Mouse (Mus musculus) CH12.LX (cell line): ENCODE measurements around the gene Slc2a2. TPM values are rescaled to one million over a fixed set of nuclear protein-coding genes. Genes with fewer than 3 reads are reported as not detected.

Experiments used
- DNase-seq: peaks from one replicate; pipeline ENCODE4 v3.0.0-alpha.2; 2013; ENCODE audit errors: extremely low read depth
- H3K27ac ChIP-seq: 2 replicates; pipeline ENCODE4 v1.5.1; 2012; ENCODE audit warnings: low read depth, mild to moderate bottlenecking, control low read depth, moderate library complexity; ENCODE audit not compliant: insufficient read depth
- H3K27me3 ChIP-seq: replicated peaks from 2 replicates; pipeline ENCODE3; 2012; ENCODE audit warnings: inconsistent platforms
- H3K36me3 ChIP-seq, 2 experiments: replicated peaks in 1 of 2; 2 replicates each; pipeline versions ENCODE3 to v1.6.1; 2012; ENCODE audit warnings: inconsistent platforms in 1 of 2, low read length in 1 of 2, mild to moderate bottlenecking in 1 of 2, mixed read lengths in 1 of 2, moderate library complexity in 1 of 2; ENCODE audit not compliant: control insufficient read depth in 1 of 2, insufficient read depth in 1 of 2
- H3K4me1 ChIP-seq, 2 experiments: 2 replicates each; pipeline ENCODE4 v1.6.1; 2012; ENCODE audit warnings: inconsistent platforms in 1 of 2, moderate library complexity in 1 of 2; ENCODE audit not compliant: insufficient read depth in 2 of 2, control insufficient read depth in 1 of 2
- H3K4me2 ChIP-seq: 2 replicates; pipeline ENCODE4 v1.6.1; 2012; ENCODE audit warnings: low read depth, mild to moderate bottlenecking, control low read depth; ENCODE audit not compliant: poor library complexity, insufficient read depth, severe bottlenecking
- H3K4me3 ChIP-seq, 3 experiments: fragments of 150-350 bp in 1 of 3; sonication (generic) in 1 of 3; replicated peaks in 1 of 3; 2 replicates each; pipeline versions ENCODE3 to v1.5.1; 2011 to 2012; ENCODE audit warnings: low read depth in 2 of 3, low read length in 2 of 3, mild to moderate bottlenecking in 2 of 3, moderate library complexity in 2 of 3, control low read depth in 1 of 3, improper control_type of control experiment in 1 of 3, inconsistent platforms in 1 of 3, mixed read lengths in 1 of 3; ENCODE audit not compliant: poor library complexity in 1 of 3
- H3K79me2 ChIP-seq: replicated peaks from 2 replicates; pipeline ENCODE4 v1.6.1; 2012; ENCODE audit warnings: mild to moderate bottlenecking, moderate library complexity; ENCODE audit not compliant: control insufficient read depth, poor library complexity, insufficient read depth, severe bottlenecking; ENCODE audit errors: extremely low read depth
- H3K9ac ChIP-seq: 2 replicates; pipeline ENCODE4 v1.6.1; 2012; ENCODE audit warnings: low read depth, mild to moderate bottlenecking, control low read depth, moderate library complexity; ENCODE audit not compliant: insufficient read depth
- H3K9me3 ChIP-seq: replicated peaks from 2 replicates; pipeline ENCODE3; 2012; ENCODE audit warnings: low read length, inconsistent platforms, mixed read lengths
- BHLHE40 ChIP-seq: IDR thresholded peaks from 2 replicates; pipeline ENCODE4 v1.6.1; 2011; ENCODE audit warnings: mild to moderate bottlenecking, low read depth, low read length, improper control_type of control experiment
- CHD1 ChIP-seq: IDR thresholded peaks from 2 replicates; pipeline ENCODE4 v1.6.1; 2012; ENCODE audit warnings: low read depth, low read length, improper control_type of control experiment, inconsistent platforms
- CHD2 ChIP-seq: IDR thresholded peaks from 2 replicates; pipeline ENCODE4 v1.6.1; 2011; ENCODE audit warnings: low read length, improper control_type of control experiment
- CTCF ChIP-seq, 2 experiments: IDR thresholded peaks in 1 of 2; conservative IDR thresholded peaks in 1 of 2; 2 replicates each; pipeline ENCODE4 v1.5.1; 2011 to 2012; ENCODE audit warnings: low read depth in 2 of 2, low read length in 2 of 2, improper control_type of control experiment in 1 of 2, inconsistent platforms in 1 of 2, mild to moderate bottlenecking in 1 of 2, moderate library complexity in 1 of 2
- HCFC1 ChIP-seq: IDR thresholded peaks from 2 replicates; pipeline ENCODE4 v1.6.1; 2012; ENCODE audit warnings: low read depth, mild to moderate bottlenecking, inconsistent platforms, low read length, improper control_type of control experiment
- MAZ ChIP-seq: IDR thresholded peaks from 2 replicates; pipeline ENCODE4 v1.6.1; 2012; ENCODE audit warnings: low read depth, mild to moderate bottlenecking, inconsistent platforms, low read length, improper control_type of control experiment, moderate library complexity
- NRF1 ChIP-seq: IDR thresholded peaks from 2 replicates; pipeline ENCODE4 v1.6.1; 2014; ENCODE audit warnings: low read depth, mild to moderate bottlenecking, inconsistent platforms, low read length, improper control_type of control experiment, moderate library complexity
- TBP ChIP-seq: conservative IDR thresholded peaks from 2 replicates; pipeline ENCODE4 v1.6.1; 2011; ENCODE audit warnings: low read depth, low read length, improper control_type of control experiment
- USF1 ChIP-seq: IDR thresholded peaks from 2 replicates; pipeline ENCODE4 v1.6.1; 2014; ENCODE audit warnings: low read depth, mild to moderate bottlenecking, inconsistent platforms, low read length, improper control_type of control experiment
- ZC3H11A ChIP-seq: IDR thresholded peaks from 2 replicates; pipeline ENCODE4 v1.6.1; 2012; ENCODE audit warnings: low read depth, mild to moderate bottlenecking, inconsistent platforms, low read length, improper control_type of control experiment
- ZNF384 ChIP-seq: IDR thresholded peaks from 2 replicates; pipeline ENCODE4 v1.6.1; 2012; ENCODE audit warnings: low read depth, low read length, improper control_type of control experiment, inconsistent platforms
- dilution Hi-C: fragments of 300-500 bp; cut with MboI; formaldehyde crosslinking; loops from 2 replicates; pipeline ENCODE4 v1.14.3; 2020; ENCODE audit warnings: low sequenced_read_pairs; ENCODE audit not compliant: extremely low pct_unique_long_range_greater_than_20kb, extremely low pct_ligation_motif_present
- in situ Hi-C: fragments of 300-500 bp; cut with MboI; formaldehyde crosslinking; loops from 3 replicates; pipeline ENCODE4 v1.14.3; 2019; ENCODE audit warnings: low sequenced_read_pairs, low pct_ligation_motif_present, low pct_unique_long_range_greater_than_20kb, mixed read lengths
- polyA plus RNA-seq: library from polyadenylated mRNA; unstranded; fragments of >175 nt; gene quantifications from 2 replicates; pipeline ENCODE4 v1.2.1, GENCODE M21; 2012; ENCODE audit warnings: low read depth; ENCODE audit not compliant: insufficient read length
- total RNA-seq, 2 experiments: library from RNA; depleted of rRNA; stranded (reverse); fragments of 300-350 nt in 1 of 2; fragments of >200 nt in 1 of 2; gene quantifications; 2 replicates each; pipeline ENCODE4 v1.2.3; 2012 to 2014

The Slc2a2 gene
- total and polyA plus RNA-seq, 3 experiments = not detected

DNA sequence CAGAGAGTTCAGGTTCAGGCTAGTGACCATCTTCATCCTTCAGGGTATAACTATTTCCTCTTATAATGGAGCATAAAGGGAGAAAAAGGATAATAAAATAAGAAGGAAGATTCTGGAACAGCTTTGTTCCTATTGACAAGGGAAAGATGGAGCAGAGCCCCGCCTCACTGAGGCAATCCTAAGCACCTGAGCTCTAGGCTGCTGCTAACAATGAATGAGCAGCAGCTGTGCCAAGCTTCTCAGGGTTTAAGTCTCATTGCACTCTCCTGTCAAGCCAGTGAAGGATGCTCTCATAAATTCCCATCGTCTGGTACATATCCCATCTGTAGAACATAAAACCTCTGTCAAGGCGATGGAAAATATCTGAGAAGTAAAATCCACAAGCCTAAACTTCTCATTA lies 44.7 kb upstream of the Slc2a2 start:
- H3K27me3 ChIP-seq = no peaks in the 10 kb centered on the region
- no peak for DNase-seq
- peaks cover 70% of the 10 kb centered on the region for H3K9me3 ChIP-seq
- dilution Hi-C loops (no loop called here), in situ Hi-C loops (no loop called here)
- H3K27ac ChIP-seq = no peak overlapping the region
- H3K9ac ChIP-seq = no peak overlapping the region
- no peak overlapping the region for H3K4me2 ChIP-seq
- no peak overlapping the region for H3K4me3 ChIP-seq
- H3K36me3 ChIP-seq = no peaks in the 10 kb centered on the region
- H3K79me2 ChIP-seq = no peaks in the 10 kb centered on the region
- no peaks in the 10 kb centered on the region for H3K4me1 ChIP-seq
- no peak for TF ChIP-seq CTCF (conservative IDR thresholded peaks at IDR 0.05 in 1 of 2, IDR thresholded peaks at IDR 0.05 in 1 of 2; ENCODE audit: low read depth in 2 of 2, low read length in 2 of 2)

GRCm38 (mm10) chr3:28654740-28655139 lies 43.0 kb upstream of the Slc2a2 start:
- no peak overlapping the region for H3K4me2 ChIP-seq
- no peaks in the 10 kb centered on the region for H3K79me2 ChIP-seq
- TF ChIP-seq CHD1 (no peak), MAZ (no peak), ZNF384 (no peak), HCFC1 (no peak)
- DNase-seq = no peak
- no peak overlapping the region for H3K27ac ChIP-seq
- H3K27me3 ChIP-seq = no peaks in the 10 kb centered on the region
- no peaks in the 10 kb centered on the region for H3K4me1 ChIP-seq
- H3K36me3 ChIP-seq = no peaks in the 10 kb centered on the region
- H3K9me3 ChIP-seq = peaks cover 60% of the 10 kb centered on the region
- in situ Hi-C loops (no loop called here), dilution Hi-C loops (no loop called here)
- no peak overlapping the region for H3K9ac ChIP-seq
- no peak overlapping the region for H3K4me3 ChIP-seq

- Histone ChIP-seq H3K27ac (no peak overlapping the region), H3K4me2 (no peak overlapping the region), H3K79me2 (no peaks in the 10 kb centered on the region), H3K9me3 (peaks cover 39% of the 10 kb centered on the region), H3K4me3 (no peak overlapping the region), H3K9ac (no peak overlapping the region), H3K4me1 (no peaks in the 10 kb centered on the region), H3K36me3 (no peaks in the 10 kb centered on the region), H3K27me3 (no peaks in the 10 kb centered on the region)
- no peak for DNase-seq
- TF ChIP-seq HCFC1 (no peak), CHD2 (no peak), NRF1 (no peak), ZC3H11A (no peak), CHD1 (no peak), TBP (no peak), BHLHE40 (no peak), USF1 (no peak)
- in situ Hi-C loops = no loop called here
- dilution Hi-C loops = no loop called here
These were observed 39.4 kb upstream of the Slc2a2 start for GRCm38 (mm10) chr3:28658349-28658748.
